Mouse (Mus musculus) MN1 (cell line): Measurements from ENCODE around the gene Gm4792.

Experiments
- DNase-seq: peaks from one replicate; pipeline ENCODE4 v3.0.0-alpha.2; 2016; ENCODE audit warnings: low spot score

Gene Gm4792

DNA sequence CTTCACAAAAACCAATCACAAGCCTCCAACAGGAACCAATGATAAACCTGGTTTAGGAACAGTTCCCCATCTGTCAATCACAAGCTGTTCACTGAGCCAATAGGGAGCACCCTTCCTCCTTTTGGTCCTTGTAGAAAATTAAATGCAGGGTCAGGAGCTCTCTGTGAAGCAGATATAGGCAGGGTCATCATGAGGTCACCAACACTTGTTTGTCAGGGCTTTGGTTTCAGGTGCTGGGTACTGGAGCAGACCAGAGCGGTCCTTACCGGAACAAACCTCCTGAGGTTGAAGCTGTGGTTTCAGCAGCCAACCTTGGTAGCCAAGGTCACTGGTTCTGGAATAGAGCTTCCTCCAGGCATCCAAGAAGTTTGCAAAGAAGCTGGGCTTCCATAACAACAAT, 798 bp upstream of the Gm4792 start:
- DNase-seq: no peak

DNA sequence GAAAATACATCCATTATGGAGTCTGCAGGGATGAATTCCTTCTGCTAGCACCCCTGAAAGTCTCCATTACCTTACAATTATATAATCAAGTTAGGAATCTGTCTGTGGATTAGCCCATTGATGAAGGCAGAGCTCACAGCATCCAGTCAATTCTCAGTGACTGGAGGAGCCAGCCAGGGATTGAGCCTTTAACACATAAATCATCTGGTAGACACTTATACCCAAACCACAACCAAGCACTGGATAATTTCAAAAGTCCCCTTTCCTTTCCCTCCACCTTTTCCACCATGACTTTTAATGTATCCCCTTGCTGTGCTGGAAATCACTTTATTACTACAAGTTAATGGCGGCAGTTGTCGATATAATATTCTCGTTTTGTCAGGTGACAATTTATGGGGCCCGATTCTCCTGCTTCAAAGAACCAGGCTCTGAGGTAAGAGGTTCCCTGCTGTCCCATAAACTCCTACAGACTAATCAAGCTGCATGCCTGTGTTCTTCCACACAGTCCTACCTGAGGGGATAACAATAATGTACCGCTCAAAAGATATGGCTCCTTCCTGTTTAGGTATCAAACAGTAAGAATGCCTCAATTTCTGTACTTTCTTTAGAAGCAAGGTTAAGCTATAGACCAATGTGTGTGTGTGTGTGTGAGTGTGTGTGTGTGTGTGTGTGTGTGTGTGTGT, 2.4 kb downstream of the Gm4792 start:
- peak; percentile 34 for DNase-seq

DNA sequence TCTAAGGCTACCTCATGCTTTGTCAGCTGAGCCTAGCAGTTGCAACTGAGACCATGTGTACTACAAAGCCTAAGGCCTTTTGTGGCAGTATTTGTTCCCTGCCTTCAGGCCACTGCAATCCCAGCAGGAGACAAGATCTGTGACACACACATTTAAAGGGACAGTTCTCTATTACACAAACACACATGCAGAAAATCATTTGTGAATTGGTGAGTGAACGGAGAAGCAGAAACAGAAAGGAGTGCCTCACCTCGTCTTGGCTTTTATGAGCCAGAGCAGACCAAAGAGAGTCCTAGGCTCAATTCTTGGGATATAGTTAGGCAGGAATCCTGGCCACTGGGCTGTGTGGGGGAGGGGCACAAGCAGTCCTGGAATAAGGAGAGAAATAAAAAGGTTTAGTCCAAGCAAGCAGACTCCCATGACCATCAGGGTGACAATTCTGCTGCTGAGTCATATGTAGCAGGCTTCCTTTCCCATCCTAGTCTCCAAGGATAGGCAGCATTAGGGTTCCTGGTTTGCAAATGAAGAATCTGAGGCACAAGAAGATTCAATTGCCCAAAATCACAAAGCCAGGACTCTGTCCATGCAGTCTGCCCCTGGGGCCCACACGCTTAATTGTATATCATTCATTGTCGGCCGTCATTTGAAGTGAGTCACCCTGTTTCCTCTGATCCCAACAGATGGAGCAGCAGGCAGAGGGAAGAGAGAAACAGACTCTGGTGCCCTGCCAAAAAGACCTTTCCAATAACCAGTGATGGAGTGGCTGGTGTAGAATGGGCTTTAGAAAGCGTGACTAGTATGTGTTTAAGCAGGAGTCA, 3.4 kb downstream of the Gm4792 start:
- peak; percentile 85 for DNase-seq

- DNase-seq: no peak
Measured at GRCm38 (mm10) chr10:94294437-94294836, 4.1 kb downstream of the Gm4792 start.

GRCm38 (mm10) chr10:94282797-94283196, 15.7 kb downstream of the Gm4792 start:
- DNase-seq: no peak

- DNase-seq: no peak
Measured at GRCm38 (mm10) chr10:94282179-94282578, 16.3 kb downstream of the Gm4792 start.

DNA sequence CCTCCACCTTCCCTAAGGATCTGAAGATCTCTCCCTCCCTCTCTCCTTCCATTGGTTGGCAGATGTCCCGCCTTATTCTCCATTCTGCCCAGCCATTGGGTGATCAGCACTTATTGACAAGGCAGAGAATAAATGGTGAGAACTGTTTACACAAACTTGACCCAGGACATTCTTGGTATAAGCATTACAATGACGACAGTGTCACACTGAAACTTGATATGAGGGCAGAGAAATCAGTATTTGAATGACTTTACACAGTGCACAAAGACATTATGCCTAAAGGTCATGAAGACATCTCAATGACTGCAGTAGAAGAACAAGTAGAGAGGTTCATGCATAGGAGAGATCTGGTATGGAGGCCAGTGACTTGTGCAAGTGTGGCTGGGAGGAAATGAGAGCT, 22.0 kb downstream of the Gm4792 start:
- DNase-seq: no peak

DNA sequence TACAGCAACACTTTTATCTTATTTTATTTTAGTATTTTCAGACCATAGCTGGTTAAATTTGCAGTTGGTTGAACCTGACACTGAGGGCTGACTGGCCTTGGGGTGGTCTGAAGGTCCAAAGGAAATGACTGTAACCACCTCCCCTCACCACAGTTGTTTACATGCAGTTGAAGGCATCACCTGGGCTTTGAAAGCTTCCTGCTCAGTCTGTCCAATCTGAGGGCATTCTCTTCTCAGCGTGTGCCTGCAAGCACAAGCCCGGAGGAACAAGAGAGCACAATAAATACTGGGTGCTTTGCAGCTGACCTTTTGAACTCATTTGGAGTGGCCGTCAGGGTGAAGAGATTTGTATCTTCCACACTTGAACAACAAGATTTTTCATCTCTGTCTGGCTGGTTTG, 23.2 kb downstream of the Gm4792 start:
- DNase-seq: no peak

DNA sequence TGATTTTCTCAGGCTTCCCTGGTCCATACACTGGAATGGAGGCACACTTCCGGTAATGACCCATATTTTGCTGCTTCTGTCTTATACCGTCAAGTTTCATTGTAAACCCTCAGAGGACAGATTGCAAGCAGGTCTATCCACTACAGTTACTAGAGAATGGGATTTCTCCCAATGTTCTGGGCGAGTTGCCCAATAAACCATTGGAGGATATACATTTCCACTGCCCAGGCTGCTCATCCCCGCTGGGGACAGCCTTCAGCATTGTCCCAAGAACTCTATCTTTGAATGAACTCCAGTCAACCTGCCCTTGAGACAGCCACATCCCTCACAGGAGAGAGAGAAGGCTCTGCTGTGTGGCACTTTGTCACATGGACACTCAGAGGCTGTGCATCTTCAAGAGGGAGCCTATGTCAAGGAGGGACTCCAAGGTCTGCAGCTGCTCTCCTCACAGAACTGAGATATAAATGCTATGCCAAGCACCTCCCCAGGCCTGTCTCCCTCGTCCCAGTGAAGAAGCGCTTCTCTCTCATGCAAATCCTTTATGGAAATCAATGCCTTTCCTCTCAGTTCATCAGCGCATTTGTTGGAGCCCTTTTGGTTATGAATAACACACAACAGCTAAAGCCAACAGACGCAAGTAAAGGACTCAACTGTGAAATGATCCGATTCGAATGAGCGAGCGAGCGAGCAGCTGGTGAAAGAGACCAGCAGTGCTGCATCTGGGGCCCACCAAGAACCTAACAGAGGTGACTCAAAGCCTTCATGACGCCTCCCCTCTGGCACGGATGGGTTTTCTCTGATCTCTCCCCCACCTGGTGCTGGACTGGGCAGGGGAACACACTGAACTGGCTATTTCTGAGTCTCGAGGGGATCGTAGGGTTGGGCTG, 32.6 kb downstream of the Gm4792 start:
- peak; percentile 33 for DNase-seq

- DNase-seq: no peak
Measured at GRCm38 (mm10) chr10:94263211-94263610, 35.3 kb downstream of the Gm4792 start.

- no peak for DNase-seq
Measured at GRCm38 (mm10) chr10:94262646-94263045, 35.9 kb downstream of the Gm4792 start.

GRCm38 (mm10) chr10:94260544-94260943, 38.0 kb downstream of the Gm4792 start:
- DNase-seq: no peak

DNA sequence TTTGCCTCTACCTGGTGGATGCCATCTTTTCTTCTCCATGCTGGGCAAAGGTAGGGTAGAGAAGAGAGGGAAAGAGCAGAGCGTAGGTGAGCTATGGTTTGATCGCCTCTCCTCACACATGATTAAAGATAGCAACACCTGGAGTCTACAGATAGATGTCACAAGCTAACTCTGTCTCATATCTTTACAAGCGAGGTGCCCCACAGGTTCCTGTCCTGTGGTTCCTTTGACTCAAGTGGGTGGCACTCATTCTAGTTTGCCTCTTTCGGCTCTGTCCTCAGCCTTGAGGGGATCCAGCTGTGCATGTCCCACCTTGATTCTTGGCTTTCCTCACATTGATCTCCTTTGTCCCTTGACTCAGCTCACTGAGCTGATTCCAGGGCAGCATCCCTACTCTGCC, 42.0 kb downstream of the Gm4792 start:
- no peak for DNase-seq

- DNase-seq: no peak
Measured at GRCm38 (mm10) chr10:94255744-94256143, 42.8 kb downstream of the Gm4792 start.

- no peak for DNase-seq
Measured at GRCm38 (mm10) chr10:94254766-94255165, 43.7 kb downstream of the Gm4792 start.

DNA sequence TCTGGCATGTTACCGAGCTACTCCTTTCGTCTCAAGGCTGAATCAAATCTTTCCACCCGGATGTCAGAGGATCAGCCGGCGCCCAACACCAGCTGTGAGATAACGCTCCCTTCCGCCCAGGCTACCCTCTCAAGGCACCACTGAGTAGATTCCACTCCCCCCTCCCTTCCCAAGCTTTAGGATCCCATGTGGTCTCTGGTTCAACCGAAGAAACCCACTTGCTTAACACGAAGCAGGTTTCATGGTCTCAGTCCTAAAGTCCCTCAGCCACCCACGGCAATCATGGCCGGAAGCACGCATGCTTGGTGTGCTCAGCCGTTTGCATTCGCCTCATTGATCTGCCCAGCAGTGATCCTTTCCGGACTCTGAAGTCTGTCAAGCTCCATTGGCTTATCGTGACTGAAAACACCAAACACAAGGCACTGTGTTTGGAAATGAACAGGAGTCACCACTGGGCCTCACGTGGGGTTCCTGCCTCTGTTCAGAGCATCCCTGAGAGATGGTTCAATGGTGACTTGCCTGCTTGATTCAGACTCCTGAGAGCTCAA, 45.2 kb downstream of the Gm4792 start:
- DNase-seq: no peak

DNA sequence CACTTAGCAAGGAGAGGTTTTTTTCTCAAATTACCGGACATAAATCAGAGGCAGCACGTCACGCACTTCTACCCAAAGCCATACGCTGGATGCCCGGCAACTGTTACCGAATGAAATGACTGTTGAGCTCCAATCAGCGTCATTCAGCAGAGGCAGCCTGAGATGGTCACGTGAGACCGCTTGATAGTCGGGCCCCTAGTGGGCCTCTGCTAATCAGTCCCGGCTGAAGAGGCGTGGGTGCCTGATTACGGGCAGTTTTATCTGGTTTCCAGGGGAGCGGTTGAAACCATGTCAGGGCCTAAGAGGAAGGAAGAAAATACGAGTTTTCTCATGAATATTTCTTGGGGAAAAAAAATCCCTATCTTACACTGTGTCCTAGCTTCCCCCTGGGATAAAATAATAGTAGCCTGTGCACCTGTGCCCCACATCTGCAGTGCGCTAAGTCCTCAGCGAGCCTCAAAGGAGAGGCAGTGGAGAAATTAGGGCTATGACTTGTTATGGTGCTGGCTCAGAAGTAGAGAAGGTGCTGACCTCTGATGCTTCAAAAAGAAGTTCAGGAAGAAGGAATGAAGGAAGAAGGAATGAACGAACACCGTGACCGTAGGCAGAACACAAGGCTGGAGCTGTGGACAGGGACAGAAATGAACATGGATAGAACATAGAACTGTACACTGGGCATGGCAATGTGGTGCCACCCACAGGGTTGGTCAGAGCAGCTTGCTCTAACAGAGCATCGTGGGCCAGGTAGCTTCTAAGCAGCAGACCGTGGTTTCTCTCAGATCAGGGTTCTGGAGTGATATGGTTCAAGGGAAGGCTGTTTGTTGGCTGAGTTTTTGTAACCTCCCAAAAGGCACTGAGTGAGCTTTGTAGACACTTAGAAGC, 48.7 kb downstream of the Gm4792 start:
- peak; percentile 84 for DNase-seq

GRCm38 (mm10) chr10:94247748-94248349, 50.7 kb downstream of the Gm4792 start:
- no peak for DNase-seq
